In genomic region chr3:104336308-104336707, GRCm38 (mm10) we compare ENCODE assay signal across 9 mouse cellular contexts.
DNase-seq lines count a peak whose midpoint lies in the region; ATAC-seq lines count a peak whose summit lies in the region.
"Had no signal": no experiment of that assay in that cellular context is flagged by ENCODE, and none has a peak within 500 bp of the region (broad histone marks: within the 10 kb centered on the region; RNA-seq: fewer than 3 reads in every experiment).

No protein-coding gene starts in this region.

- 0 out of 2 replicates have a peak, but pooled peaks cover 12% of the 10 kb centered on the region for H3K4me1 ChIP-seq in lung, embryonic 15.5 days
- H3K4me1 ChIP-seq in embryonic facial prominence, embryonic 15.5 days: peaks cover 10% of the 10 kb centered on the region; the same call in 1 of the 2 replicates
- peaks cover 25% of the 10 kb centered on the region for H3K4me1 ChIP-seq in hindbrain, embryonic 15.5 days (replicated peaks)
- peaks cover 20% of the 10 kb centered on the region for H3K4me1 ChIP-seq in neural tube, embryonic 15.5 days

- H3K9me3 ChIP-seq in lung, embryonic 15.5 days: no peaks in the 10 kb centered on the region
- no peaks in the 10 kb centered on the region for H3K9me3 ChIP-seq in embryonic facial prominence, embryonic 15.5 days (replicated peaks)
- no peaks in the 10 kb centered on the region for H3K9me3 ChIP-seq in hindbrain, embryonic 15.5 days
- H3K9me3 ChIP-seq in neural tube, embryonic 15.5 days (replicated peaks): no peaks in the 10 kb centered on the region

- 32% methylated on average over 4 of the region's 4 CpGs for WGBS in lung, embryonic 15.5 days
- WGBS in embryonic facial prominence, embryonic 15.5 days: 32% methylated on average over 4 of the region's 4 CpGs
- 23% methylated on average over 4 of the region's 4 CpGs for whole genome bisulfite sequencing in hindbrain, embryonic 15.5 days
- WGBS in neural tube, embryonic 15.5 days: 24% methylated on average over 4 of the region's 4 CpGs

- no peak for DNase-seq in lung, postnatal 4 days
- DNase-seq in cerebellum, adult 11 months: no peak
- DNase-seq in embryo, embryonic 10 days (ENCODE audit: low spot score): no peak
- DNase-seq: heart, adult 2 months; thymus, postnatal 25 days had no signal

- no peak overlapping the region for H3K4me2 ChIP-seq in lung, embryonic 15.5 days
- H3K4me2 ChIP-seq in embryonic facial prominence, embryonic 15.5 days (replicated peaks): no peak overlapping the region
- no peak overlapping the region for H3K4me2 ChIP-seq in hindbrain, embryonic 15.5 days
- H3K4me2 ChIP-seq in neural tube, embryonic 15.5 days: no peak overlapping the region

- 0 out of 2 replicates have a peak, but pooled peaks have one; percentile 35 for ATAC-seq in lung, embryonic 15.5 days (ENCODE audit: borderline replicate concordance, extremely low read depth, low FRiP score, low TSS enrichment)
- no peak for ATAC-seq in embryonic facial prominence, embryonic 15.5 days (ENCODE audit: insufficient number of reproducible peaks, low FRiP score, low TSS enrichment, low read depth)
- ATAC-seq in hindbrain, embryonic 15.5 days (ENCODE audit: low FRiP score, low read depth): 0 out of 2 replicates have a peak, but pooled peaks have one; percentile 13
- no peak for ATAC-seq in neural tube, embryonic 15.5 days (ENCODE audit: low FRiP score)

- no peak overlapping the region for H3K9ac ChIP-seq in lung, embryonic 15.5 days
- H3K9ac ChIP-seq in embryonic facial prominence, embryonic 15.5 days: no peak overlapping the region
- H3K9ac ChIP-seq in hindbrain, embryonic 15.5 days: no peak overlapping the region
- no peak overlapping the region for H3K9ac ChIP-seq in neural tube, embryonic 15.5 days (replicated peaks)

- H3K27ac ChIP-seq in lung, embryonic 15.5 days: no peak overlapping the region
- peak overlapping the region; percentile 5; the same call in 1 of the 2 replicates for H3K27ac ChIP-seq in embryonic facial prominence, embryonic 15.5 days (replicated peaks)
- peak overlapping the region; percentile 48 for H3K27ac ChIP-seq in hindbrain, embryonic 15.5 days (replicated peaks)
- H3K27ac ChIP-seq in neural tube, embryonic 15.5 days (replicated peaks): peak overlapping the region; percentile 42; the same call in 1 of the 2 replicates
- H3K27ac ChIP-seq: heart, adult 2 months had no signal

- H3K27me3 ChIP-seq in lung, embryonic 15.5 days: no peaks in the 10 kb centered on the region
- H3K27me3 ChIP-seq in embryonic facial prominence, embryonic 15.5 days: no peaks in the 10 kb centered on the region
- H3K27me3 ChIP-seq in hindbrain, embryonic 15.5 days: no peaks in the 10 kb centered on the region
- H3K27me3 ChIP-seq in neural tube, embryonic 15.5 days (replicated peaks): no peaks in the 10 kb centered on the region

- H3K36me3 ChIP-seq in lung, embryonic 15.5 days: no peaks in the 10 kb centered on the region
- H3K36me3 ChIP-seq in embryonic facial prominence, embryonic 15.5 days: no peaks in the 10 kb centered on the region
- H3K36me3 ChIP-seq in hindbrain, embryonic 15.5 days: no peaks in the 10 kb centered on the region
- H3K36me3 ChIP-seq in neural tube, embryonic 15.5 days: no peaks in the 10 kb centered on the region

- no peak overlapping the region for H3K4me3 ChIP-seq in lung, embryonic 15.5 days
- no peak overlapping the region for H3K4me3 ChIP-seq in embryonic facial prominence, embryonic 15.5 days (replicated peaks)
- no peak overlapping the region for H3K4me3 ChIP-seq in hindbrain, embryonic 15.5 days
- H3K4me3 ChIP-seq in neural tube, embryonic 15.5 days (replicated peaks): no peak overlapping the region
- H3K4me3 ChIP-seq: heart, adult 2 months had no signal

Comparison
In these comparisons a context has a peak if more than half of its experiments do, and no peak if none do; other contexts are left out.
1. ATAC-seq: peak in lung, embryonic 15.5 days (single experiment) and hindbrain, embryonic 15.5 days (single experiment); none in embryonic facial prominence, embryonic 15.5 days (single experiment) and neural tube, embryonic 15.5 days (single experiment).